Mouse (Mus musculus) cortical plate, adult 2 months (tissue): ENCODE results near the gene Nos3. TPM values are rescaled to one million over a fixed set of nuclear protein-coding genes. Genes with fewer than 3 reads are reported as not detected.
A peak's percentile ranks its signal among the peaks of the same experiment; 100 is the strongest.

Experiments used
- H3K27ac ChIP-seq: fragments of 200-500 bp; 2 replicates; pipeline ENCODE4 v1.5.1; 2012; ENCODE audit warnings: low read length, control low read depth, inconsistent platforms; ENCODE audit not compliant: insufficient read depth
- H3K4me1 ChIP-seq: fragments of 200-500 bp; 2 replicates; pipeline ENCODE4 v1.6.1; 2011; ENCODE audit warnings: low read length; ENCODE audit not compliant: control insufficient read depth, insufficient read depth
- H3K4me3 ChIP-seq: fragments of 200-500 bp; 2 replicates; pipeline ENCODE4 v1.5.1; 2011; ENCODE audit warnings: mild to moderate bottlenecking, low read length, control low read depth; ENCODE audit not compliant: insufficient read depth
- CTCF ChIP-seq: fragments of 200-500 bp; IDR thresholded peaks from 2 replicates; pipeline ENCODE4 v1.5.1; 2011; ENCODE audit warnings: mild to moderate bottlenecking, control low read depth, low read length; ENCODE audit not compliant: insufficient read depth; ENCODE audit errors: extremely low read depth
- POLR2A ChIP-seq: fragments of 200-500 bp; IDR thresholded peaks from 2 replicates; pipeline ENCODE4 v1.6.1; 2011; ENCODE audit warnings: mild to moderate bottlenecking, low read length, control low read depth; ENCODE audit not compliant: insufficient read depth; ENCODE audit errors: extremely low read depth
- polyA plus RNA-seq: library from polyadenylated mRNA; depleted of rRNA; stranded (reverse); fragments of >200 nt; gene quantifications from 2 replicates; pipeline ENCODE4 v1.2.3, GENCODE M21; 2012

The Nos3 gene
- polyA plus RNA-seq, 1 experiment, result 10.4 TPM

DNA sequence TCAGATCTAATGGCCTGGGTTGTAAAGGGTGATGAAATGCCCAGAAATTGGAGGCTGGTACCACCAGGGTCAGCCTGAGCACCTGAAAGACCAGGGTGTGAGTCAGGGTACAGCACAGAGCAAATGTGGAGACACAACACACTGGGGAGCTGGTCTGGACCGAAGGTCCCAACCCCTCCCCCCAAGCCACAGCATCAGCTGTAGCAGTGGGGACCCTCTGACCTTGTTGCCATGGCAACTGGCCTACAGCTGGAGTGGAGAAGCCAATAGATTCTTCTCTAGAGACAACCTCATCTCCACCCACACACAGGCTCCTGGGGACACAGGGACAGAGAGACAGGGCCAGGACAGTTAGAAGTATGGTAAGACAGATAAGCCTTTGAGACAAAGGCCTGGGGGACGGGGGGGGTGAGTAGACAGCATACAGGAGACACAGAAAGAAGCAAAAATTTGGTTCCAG, 20.6 kb upstream of the Nos3 start:
- Histone ChIP-seq H3K4me1 (0 out of 2 replicates have a peak, but pooled peaks cover 2% of the 10 kb centered on the region), H3K27ac (no peak overlapping the region), H3K4me3 (no peak overlapping the region)
- TF ChIP-seq POLR2A, result no peak
- TF ChIP-seq CTCF, result no peak

- no peak overlapping the region for H3K4me3 ChIP-seq
- TF ChIP-seq POLR2A, result no peak
- H3K4me1 ChIP-seq, result 0 out of 2 replicates have a peak, but pooled peaks cover 2% of the 10 kb centered on the region
- H3K27ac ChIP-seq, result no peak overlapping the region
Measured at GRCm38 (mm10) chr5:24344477-24345051, 20.0 kb upstream of the Nos3 start.

- Histone ChIP-seq H3K4me1 (peaks cover 3% of the 10 kb centered on the region; the same call in 1 of the 2 replicates), H3K27ac (no peak overlapping the region), H3K4me3 (no peak overlapping the region)
- no peak for TF ChIP-seq POLR2A
- no peak for TF ChIP-seq CTCF
Measured at GRCm38 (mm10) chr5:24346313-24346712, 18.3 kb upstream of the Nos3 start.

DNA sequence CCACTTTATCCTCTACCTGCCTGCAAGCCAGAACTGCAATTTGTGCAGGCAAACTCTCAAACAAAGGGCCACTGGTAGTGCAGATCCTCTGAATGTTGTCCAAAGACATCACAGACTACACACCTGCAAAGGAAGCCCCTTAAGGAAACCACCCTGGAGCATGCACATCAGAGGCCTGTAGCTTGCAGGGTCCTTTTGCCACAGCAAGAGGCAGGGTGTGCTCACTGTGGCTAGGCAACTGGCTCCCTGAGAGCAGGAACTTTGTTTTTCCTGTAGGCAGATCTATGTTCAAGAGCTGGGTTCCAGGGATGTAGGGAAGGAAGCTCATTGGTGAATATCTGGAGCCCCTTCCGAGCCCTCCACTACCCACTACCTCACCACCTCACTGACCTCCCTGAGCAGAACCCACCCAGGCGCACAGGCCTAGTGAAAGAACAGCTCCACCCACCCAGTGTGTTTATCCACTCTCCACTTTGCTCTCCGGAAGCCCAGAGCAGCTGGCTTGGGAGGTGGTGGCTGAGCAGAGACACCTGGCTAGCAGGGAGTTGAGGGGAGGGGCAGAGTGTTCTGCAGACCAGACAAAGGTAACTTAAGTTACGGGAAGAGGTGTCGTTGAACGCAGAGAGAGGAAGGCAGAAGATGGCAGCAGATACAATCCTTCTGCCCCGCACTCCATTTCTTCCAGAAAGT, 17.3 kb upstream of the Nos3 start:
- H3K27ac ChIP-seq, result no peak overlapping the region
- TF ChIP-seq POLR2A, result no peak
- TF ChIP-seq CTCF, result no peak
- H3K4me3 ChIP-seq, result peak overlapping the region; percentile 50; the same call in 1 of the 2 replicates
- H3K4me1 ChIP-seq, result peaks cover 3% of the 10 kb centered on the region; the same call in 1 of the 2 replicates

GRCm38 (mm10) chr5:24348128-24348527, 16.5 kb upstream of the Nos3 start:
- no peak overlapping the region for H3K27ac ChIP-seq
- H3K4me3 ChIP-seq, result peak overlapping the region; percentile 50
- peaks cover 3% of the 10 kb centered on the region; the same call in 1 of the 2 replicates for H3K4me1 ChIP-seq
- TF ChIP-seq CTCF (no peak), POLR2A (peak; percentile 55; the same call in 1 of the 2 replicates)

- Histone ChIP-seq H3K4me3 (peak overlapping the region; percentile 50), H3K27ac (no peak overlapping the region), H3K4me1 (peaks cover 3% of the 10 kb centered on the region; the same call in 1 of the 2 replicates)
- TF ChIP-seq POLR2A, result no peak
- no peak for TF ChIP-seq CTCF
Measured at GRCm38 (mm10) chr5:24348546-24348945, 16.1 kb upstream of the Nos3 start.

- Histone ChIP-seq H3K4me3 (peak overlapping the region; percentile 48; the same call in 1 of the 2 replicates), H3K4me1 (peaks cover 3% of the 10 kb centered on the region; the same call in 1 of the 2 replicates), H3K27ac (no peak overlapping the region)
- no peak for TF ChIP-seq POLR2A
- no peak for TF ChIP-seq CTCF
Measured at GRCm38 (mm10) chr5:24350073-24350472, 14.5 kb upstream of the Nos3 start.

GRCm38 (mm10) chr5:24350531-24351250, 13.9 kb upstream of the Nos3 start:
- H3K27ac ChIP-seq, result no peak overlapping the region
- peaks cover 3% of the 10 kb centered on the region; the same call in 1 of the 2 replicates for H3K4me1 ChIP-seq
- TF ChIP-seq POLR2A (no peak), CTCF (no peak)
- peak overlapping the region; percentile 48 for H3K4me3 ChIP-seq

GRCm38 (mm10) chr5:24351278-24351677, 13.3 kb upstream of the Nos3 start, which contains the start of gene Kcnh2:
Gene Kcnh2, minus strand, starts transcription at chr5:24351604.
- peak within 1 kb of the TSS; percentile 49 for H3K27ac ChIP-seq
- peaks cover 3% of the 10 kb centered on the region; the same call in 1 of the 2 replicates for H3K4me1 ChIP-seq
- TF ChIP-seq CTCF (no peak), POLR2A (no peak)
- peak within 1 kb of the TSS; percentile 48 for H3K4me3 ChIP-seq

GRCm38 (mm10) chr5:24351701-24352171, 12.9 kb upstream of the Nos3 start:
- peak overlapping the region; percentile 3; the same call in 1 of the 2 replicates for H3K27ac ChIP-seq
- TF ChIP-seq POLR2A (peak; percentile 64; the same call in 1 of the 2 replicates), CTCF (no peak)
- peak overlapping the region; percentile 48 for H3K4me3 ChIP-seq
- H3K4me1 ChIP-seq, result peaks cover 3% of the 10 kb centered on the region; the same call in 1 of the 2 replicates
